Mouse (Mus musculus): ENCODE measurements at regions not wholly inside any gene's neighbourhood (a gene's known extent, or its start where the extent isn't known, plus 50 kb on each side); places are given as distances from the start of the nearest gene placed in this dataset.

GRCm38 (mm10) chr16:30774951-30775661 is 175.6 kb downstream of the Fam43a start:
- ChIA-PET POLR2A (interaction anchor here in 3 of 4 experiments (0.6 to 2.6 kb wide), 15 partner anchors 9 to 455 kb away, joined by 3 to 14 read pairs (median 3); partner anchors contain the start of gene Fam43a (in 1 of the 3)), CTCF (interaction anchor here in 1 of 4 experiments (2.0 kb wide), 1 partner anchor 174 kb away, joined by 4 read pairs; no protein-coding TSS in a partner anchor)

- ChIA-PET CTCF (interaction anchor here in 2 of 4 experiments (0.7 to 2.0 kb wide), 4 partner anchors 13 to 179 kb away, joined by 3 to 4 read pairs (median 4); no protein-coding TSS in a partner anchor), POLR2A (interaction anchor here in 3 of 4 experiments (0.7 to 2.8 kb wide), 20 partner anchors 8 to 454 kb away, joined by 3 to 14 read pairs (median 3); partner anchors contain the start of genes Fam43a (in 1 of the 3) and Tmem44 (in 1 of the 3))
Observed at GRCm38 (mm10) chr16:30775740-30776700, 176.5 kb downstream of the Fam43a start.

- CTCF ChIA-PET, result interaction anchor here in 2 of 4 experiments (0.6 to 1.1 kb wide), 3 partner anchors 180 to 289 kb away, joined by 3 to 4 read pairs (median 3); no protein-coding TSS in a partner anchor
- POLR2A ChIA-PET, result interaction anchor here in 2 of 4 experiments (1.2 to 2.8 kb wide), 7 partner anchors 9 to 177 kb away, joined by 3 to 14 read pairs (median 6); partner anchors contain the start of gene Fam43a (in 1 of the 2)
Observed at GRCm38 (mm10) chr16:30777416-30777815, 177.9 kb downstream of the Fam43a start.

- CTCF ChIA-PET, result no interaction called here
- POLR2A ChIA-PET, result interaction anchor here in 3 of 4 experiments (0.7 to 2.8 kb wide), 7 partner anchors 10 to 290 kb away, joined by 3 to 10 read pairs (median 6); no protein-coding TSS in a partner anchor
Observed at GRCm38 (mm10) chr16:30778078-30778477, 178.6 kb downstream of the Fam43a start.

- POLR2A ChIA-PET, result interaction anchor here in 2 of 4 experiments (0.6 kb wide), 2 partner anchors 50 to 456 kb away, joined by 3 read pairs; no protein-coding TSS in a partner anchor
- CTCF ChIA-PET, result interaction anchor here in 1 of 4 experiments (0.6 to 0.7 kb wide), 2 partner anchors 23 to 144 kb away, joined by 5 to 7 read pairs; no protein-coding TSS in a partner anchor
Observed at GRCm38 (mm10) chr16:30778945-30779344, 179.4 kb downstream of the Fam43a start.

- ChIA-PET CTCF (no interaction called here), POLR2A (no interaction called here)
Observed at GRCm38 (mm10) chr16:30784261-30784660, 184.7 kb downstream of the Fam43a start.

- CTCF ChIA-PET, result no interaction called here
- POLR2A ChIA-PET, result interaction anchor here in 2 of 4 experiments (0.7 kb wide), 2 partner anchors 249 to 722 kb away, joined by 3 read pairs; no protein-coding TSS in a partner anchor
Observed at GRCm38 (mm10) chr16:30784949-30785348, 185.4 kb downstream of the Fam43a start.

GRCm38 (mm10) chr16:30786060-30786459 is 186.5 kb downstream of the Fam43a start:
- ChIA-PET POLR2A (no interaction called here), CTCF (no interaction called here)

- CTCF ChIA-PET, result interaction anchor here in 1 of 4 experiments (0.6 kb wide), 1 partner anchor 84 kb away, joined by 7 read pairs; no protein-coding TSS in a partner anchor
- POLR2A ChIA-PET, result interaction anchor here in 2 of 4 experiments (0.8 to 1.2 kb wide), 3 partner anchors 14 to 156 kb away, joined by 3 read pairs; no protein-coding TSS in a partner anchor
Observed at GRCm38 (mm10) chr16:30787351-30787750, 187.8 kb downstream of the Fam43a start.

- ChIA-PET POLR2A (interaction anchor here in 2 of 4 experiments (0.8 to 1.2 kb wide), 4 partner anchors 12 to 155 kb away, joined by 3 to 4 read pairs (median 3); no protein-coding TSS in a partner anchor), CTCF (interaction anchor here in 2 of 4 experiments (0.5 to 0.6 kb wide), 2 partner anchors 12 to 87 kb away, joined by 3 to 11 read pairs; no protein-coding TSS in a partner anchor)
Observed at GRCm38 (mm10) chr16:30788321-30788781, 188.8 kb downstream of the Fam43a start.

GRCm38 (mm10) chr16:30788944-30789781 is 189.6 kb downstream of the Fam43a start:
- CTCF ChIA-PET, result interaction anchor here in 3 of 4 experiments (0.5 to 0.6 kb wide), 3 partner anchors 13 to 570 kb away, joined by 3 to 11 read pairs (median 3); no protein-coding TSS in a partner anchor
- POLR2A ChIA-PET, result interaction anchor here in 2 of 4 experiments (1.2 to 1.4 kb wide), 4 partner anchors 11 to 189 kb away, joined by 4 to 9 read pairs (median 4); partner anchors contain the start of gene Fam43a (in 1 of the 2)

GRCm38 (mm10) chr16:30790036-30790435 is 190.5 kb downstream of the Fam43a start:
- ChIA-PET CTCF (no interaction called here), POLR2A (interaction anchor here in 3 of 4 experiments (0.7 to 1.4 kb wide), 9 partner anchors 13 to 190 kb away, joined by 3 to 9 read pairs (median 4); partner anchors contain the start of gene Fam43a (in 1 of the 3))

- CTCF ChIA-PET, result no interaction called here
- POLR2A ChIA-PET, result interaction anchor here in 3 of 4 experiments (0.6 to 1.4 kb wide), 12 partner anchors 14 to 195 kb away, joined by 3 to 9 read pairs (median 4); partner anchors contain the start of gene Fam43a (in 1 of the 3)
Observed at GRCm38 (mm10) chr16:30790551-30791001, 191.1 kb downstream of the Fam43a start.

- CTCF ChIA-PET, result no interaction called here
- POLR2A ChIA-PET, result interaction anchor here in 2 of 4 experiments (0.6 to 1.4 kb wide), 7 partner anchors 14 to 184 kb away, joined by 3 to 9 read pairs (median 3); no protein-coding TSS in a partner anchor
Observed at GRCm38 (mm10) chr16:30791048-30791855, 191.7 kb downstream of the Fam43a start.

- POLR2A ChIA-PET, result interaction anchor here in 1 of 4 experiments (0.9 kb wide), 1 partner anchor 28 kb away, joined by 5 read pairs; no protein-coding TSS in a partner anchor
- CTCF ChIA-PET, result no interaction called here
Observed at GRCm38 (mm10) chr16:30792738-30793377, 193.3 kb downstream of the Fam43a start.

- ChIA-PET POLR2A (interaction anchor here in 2 of 4 experiments (0.6 to 1.0 kb wide), 4 partner anchors 12 to 85 kb away, joined by 3 to 6 read pairs (median 4); no protein-coding TSS in a partner anchor), CTCF (no interaction called here)
Observed at GRCm38 (mm10) chr16:30793378-30793753, 193.8 kb downstream of the Fam43a start.
